Mouse (Mus musculus) embryonic facial prominence, embryonic 15.5 days (tissue): Measurements from ENCODE around the gene Myo1a. TPM values are rescaled to one million over a fixed set of nuclear protein-coding genes. Genes with fewer than 3 reads are reported as not detected.
"Not testable (repeated sequence)": the region's sequence is repeated elsewhere in the genome, so short reads cannot be mapped to it uniquely, and the experiment has no call there.

Experiments
- ATAC-seq: fragments of 200-750 bp; cut with Nextera tagmentation; 2 replicates; pipeline ENCODE4 v1.8.0; 2017; ENCODE audit warnings: low read depth, moderate TSS enrichment; ENCODE audit not compliant: insufficient number of reproducible peaks, low FRiP score, low TSS enrichment
- H3K27ac ChIP-seq: fragments of 300-500 bp; sonication (generic); replicated peaks from 2 replicates; pipeline ENCODE4 v1.5.1; 2015; ENCODE audit warnings: mild to moderate bottlenecking, inconsistent platforms
- H3K27me3 ChIP-seq: fragments of 300-500 bp; sonication (generic); 2 replicates; pipeline ENCODE4 v1.6.1; 2015; ENCODE audit warnings: inconsistent platforms
- H3K36me3 ChIP-seq: fragments of 300-500 bp; sonication (generic); 2 replicates; pipeline ENCODE4 v1.6.1; 2015; ENCODE audit warnings: mild to moderate bottlenecking, inconsistent platforms
- H3K4me1 ChIP-seq: fragments of 300-500 bp; sonication (generic); 2 replicates; pipeline ENCODE4 v1.6.1; 2015; ENCODE audit warnings: inconsistent platforms
- H3K4me2 ChIP-seq: fragments of 300-500 bp; sonication (generic); replicated peaks from 2 replicates; pipeline ENCODE4 v1.6.1; 2015; ENCODE audit warnings: mild to moderate bottlenecking, inconsistent platforms
- H3K4me3 ChIP-seq: fragments of 300-500 bp; sonication (generic); replicated peaks from 2 replicates; pipeline ENCODE4 v1.5.1; 2015; ENCODE audit warnings: mild to moderate bottlenecking, inconsistent platforms
- H3K9ac ChIP-seq: fragments of 300-500 bp; sonication (generic); 2 replicates; pipeline ENCODE4 v1.6.1; 2015; ENCODE audit warnings: inconsistent platforms
- H3K9me3 ChIP-seq: fragments of 300-500 bp; sonication (generic); replicated peaks from 2 replicates; pipeline ENCODE4 v1.6.1; 2016; ENCODE audit warnings: inconsistent platforms
- WGBS: fragments of 180-500 bp; shearing (Covaris S2); methylation state at CpG from one replicate; pipeline ENCODE4 v1.1.7; 2015; 5-methylcytosine and 5-hydroxymethylcytosine counted together
- polyA plus RNA-seq: library from polyadenylated mRNA; unstranded; fragments of >200 nt; fragmentation: Nextera tagmentation; extraction: Ambion mirVana; gene quantifications from 2 replicates; pipeline ENCODE4 v1.2.1, GENCODE M21; 2015

Myo1a gene
- polyA plus RNA-seq, 1 experiment from 2014 or later, result 0.57 TPM

DNA sequence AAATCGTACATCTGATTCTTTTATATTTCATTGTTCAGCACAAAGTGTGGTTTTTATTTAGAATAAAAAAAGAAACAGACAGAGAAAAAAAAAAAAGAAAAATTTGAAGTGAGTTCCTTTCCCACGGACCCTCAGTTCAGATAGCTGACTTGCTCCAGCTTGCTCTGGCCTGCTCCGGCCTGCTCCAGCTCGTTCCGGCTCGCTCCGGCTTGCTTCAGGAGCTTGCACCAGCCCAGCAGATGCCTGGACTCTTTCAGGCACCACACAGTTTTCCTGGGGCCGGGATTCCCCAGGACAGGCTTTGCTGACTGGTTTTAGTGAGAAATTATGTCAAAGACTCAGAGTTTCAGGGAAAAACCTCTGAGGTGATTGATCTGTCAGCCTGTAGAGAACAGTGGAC is 42.3 kb downstream of the Myo1a start:
- no peak overlapping the region for H3K9ac ChIP-seq
- no peak overlapping the region for H3K4me2 ChIP-seq
- no peak overlapping the region for H3K27ac ChIP-seq
- H3K4me1 ChIP-seq, result peaks cover 14% of the 10 kb centered on the region
- H3K9me3 ChIP-seq, result no peaks in the 10 kb centered on the region
- WGBS, result 71% methylated on average over 8 of the region's 8 CpGs
- H3K27me3 ChIP-seq, result no peaks in the 10 kb centered on the region
- no peak overlapping the region for H3K4me3 ChIP-seq
- peaks cover 50% of the 10 kb centered on the region for H3K36me3 ChIP-seq
- no peak for ATAC-seq

DNA sequence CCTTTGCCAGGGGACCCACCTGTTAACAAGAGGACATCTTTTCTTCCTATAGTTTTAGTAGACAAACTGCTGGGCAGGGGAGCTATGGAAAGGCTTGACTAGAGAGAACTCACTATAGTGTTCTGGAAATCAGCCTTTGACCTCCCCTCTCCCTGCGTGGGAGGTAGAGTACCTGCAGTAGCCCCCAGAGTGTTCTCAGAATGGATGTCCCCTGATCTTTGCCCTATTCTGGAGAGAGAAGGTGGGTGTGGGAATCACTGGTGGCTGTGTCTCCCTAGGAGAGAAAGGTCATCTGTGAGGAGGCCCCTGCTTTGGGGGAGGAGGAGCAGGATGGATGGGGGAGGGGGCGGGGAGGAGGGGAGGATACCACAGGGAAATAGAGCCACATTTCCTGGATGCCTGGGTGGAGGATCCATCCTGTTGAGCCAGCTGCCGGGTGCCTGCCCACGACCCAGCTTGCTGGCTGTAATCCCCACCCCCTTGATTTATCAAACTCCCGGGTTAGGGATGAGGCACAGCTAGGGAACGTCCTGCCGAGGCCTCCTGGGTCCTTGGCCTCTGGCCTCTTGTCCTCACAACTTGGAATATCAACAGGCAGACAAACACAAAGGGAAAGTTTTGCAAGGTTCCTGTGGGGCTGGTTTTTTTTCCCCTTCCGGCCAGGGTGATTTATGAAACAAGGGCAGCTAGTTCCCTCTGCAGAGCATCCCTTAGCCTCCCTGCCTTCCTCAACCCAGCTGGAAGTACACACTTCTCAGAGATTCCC is 44.1 kb downstream of the Myo1a start:
- 0 out of 2 replicates have a peak overlapping the region, but pooled peaks have one; percentile 26 for H3K4me2 ChIP-seq

DNA sequence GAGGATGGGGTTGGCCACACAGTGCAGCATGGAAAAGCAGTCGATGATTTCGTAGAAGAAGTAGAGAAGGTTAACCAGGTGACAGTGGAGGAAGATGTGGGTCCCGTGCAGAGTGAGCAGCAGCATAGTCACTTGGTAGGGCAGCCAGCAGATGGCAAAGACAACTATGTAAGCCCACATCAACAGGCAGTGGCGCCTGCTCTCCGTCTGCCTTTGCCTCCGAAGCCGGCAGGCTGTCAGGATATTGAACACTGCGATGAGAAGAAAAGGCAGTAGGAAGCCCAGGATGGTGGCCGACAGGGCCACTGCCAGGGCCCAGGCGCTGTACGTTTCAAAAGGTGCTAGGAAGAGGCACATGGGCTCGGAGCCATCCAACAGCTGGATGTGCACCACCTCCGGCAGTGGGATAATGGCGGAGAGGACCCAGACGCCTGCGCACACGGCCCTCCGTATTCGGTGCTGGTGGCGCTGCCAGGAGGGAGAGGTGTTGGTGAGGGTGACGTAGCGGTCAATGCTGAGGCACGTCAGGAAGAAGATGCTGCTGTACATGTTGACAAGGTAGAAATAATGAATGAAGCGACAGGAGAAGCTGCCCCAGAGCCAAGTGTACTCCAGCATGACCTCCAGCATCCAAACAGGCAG is 45.3 kb downstream of the Myo1a start:
- H3K36me3 ChIP-seq, result peaks cover 22% of the 10 kb centered on the region
- 56% methylated on average over 24 of the region's 24 CpGs for WGBS
- H3K4me3 ChIP-seq, result peak overlapping the region; percentile 7; the same call in 1 of the 2 replicates
- H3K4me2 ChIP-seq, result peak overlapping the region; percentile 26
- H3K27ac ChIP-seq, result no peak overlapping the region
- no peaks in the 10 kb centered on the region for H3K9me3 ChIP-seq
- peaks cover 9% of the 10 kb centered on the region for H3K4me1 ChIP-seq
- no peak overlapping the region for H3K9ac ChIP-seq
- no peaks in the 10 kb centered on the region for H3K27me3 ChIP-seq
- no peak for ATAC-seq

More for the DNA sequence above, 44.1 kb downstream of the Myo1a start:
- H3K27ac ChIP-seq, result no peak overlapping the region
- H3K9ac ChIP-seq, result no peak overlapping the region
- H3K9me3 ChIP-seq, result no peaks in the 10 kb centered on the region
- WGBS, result 18% methylated on average over 7 of the region's 8 CpGs
- no peak for ATAC-seq
- no peaks in the 10 kb centered on the region for H3K27me3 ChIP-seq
- peaks cover 33% of the 10 kb centered on the region for H3K36me3 ChIP-seq
- H3K4me3 ChIP-seq, result no peak overlapping the region
- peaks cover 14% of the 10 kb centered on the region for H3K4me1 ChIP-seq

DNA sequence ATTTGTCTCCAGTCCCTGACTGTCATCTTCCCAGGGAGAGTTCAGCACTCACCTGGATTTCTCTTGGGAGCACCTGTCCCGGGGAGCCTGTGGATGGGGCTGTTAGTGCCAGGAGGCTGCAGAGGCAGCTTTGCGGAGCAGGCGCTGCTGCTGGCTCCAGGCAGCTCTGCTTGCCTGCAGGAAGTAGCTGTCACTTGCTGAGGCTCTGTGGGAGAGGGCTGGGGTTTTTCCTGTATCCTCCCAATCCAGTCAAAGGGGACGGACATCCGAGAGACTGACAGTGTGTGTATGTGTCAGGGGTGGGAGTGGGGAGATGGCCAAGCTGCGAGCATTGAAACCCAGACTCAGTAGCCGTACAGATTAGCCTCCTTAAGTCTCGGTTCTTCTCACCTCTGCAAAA is 46.6 kb downstream of the Myo1a start, which contains the start of gene Gpr182:
Gene Gpr182 (minus strand): TSS at position 185 of the 400 bp plus-strand sequence.
- Histone ChIP-seq H3K9ac (no peak within 1 kb of the TSS), H3K4me3 (no peak within 1 kb of the TSS), H3K9me3 (no peaks in the 10 kb centered on the region), H3K27me3 (no peaks in the 10 kb centered on the region), H3K4me1 (peaks cover 9% of the 10 kb centered on the region), H3K4me2 (no peak within 1 kb of the TSS), H3K27ac (no peak within 1 kb of the TSS), H3K36me3 (peaks cover 13% of the 10 kb centered on the region)
- no peak for ATAC-seq
- WGBS, result 50% methylated on average over 8 of the region's 8 CpGs

DNA sequence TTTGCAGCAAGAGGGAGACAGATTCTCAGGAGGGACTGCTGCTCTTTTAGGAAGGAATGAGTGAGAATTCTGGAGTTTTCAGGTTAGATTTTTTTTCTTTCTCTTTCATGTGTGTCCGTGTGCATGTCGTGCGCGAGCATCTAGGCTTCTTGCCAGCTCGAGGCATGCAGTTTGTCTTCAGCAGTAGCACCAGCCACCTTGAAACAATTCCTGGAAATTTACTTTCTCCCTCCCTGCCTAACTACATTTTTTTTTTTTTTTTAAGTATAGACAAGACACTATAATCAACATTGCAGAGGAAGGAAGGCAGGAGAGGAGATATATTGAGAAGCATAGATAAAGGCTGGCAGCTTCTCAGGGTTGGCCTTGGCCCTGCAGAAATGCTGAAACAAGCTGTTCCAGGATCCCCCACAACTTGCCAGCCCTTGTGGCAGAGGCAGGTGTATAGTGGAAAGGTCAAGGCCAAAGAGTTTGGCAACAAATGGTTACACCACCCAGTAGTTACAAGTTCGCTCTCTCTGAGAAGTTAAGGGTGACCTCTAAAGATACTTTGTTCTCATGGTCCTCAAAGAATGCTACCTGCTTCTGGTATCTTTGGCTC is 49.7 kb downstream of the Myo1a start:
- Histone ChIP-seq H3K4me1 (no peaks in the 10 kb centered on the region), H3K4me2 (no peak overlapping the region), H3K36me3 (no peaks in the 10 kb centered on the region), H3K27me3 (no peaks in the 10 kb centered on the region), H3K27ac (no peak overlapping the region), H3K9ac (no peak overlapping the region), H3K4me3 (no peak overlapping the region), H3K9me3 (no peaks in the 10 kb centered on the region)
- ATAC-seq, result no peak
- 41% methylated on average over 6 of the region's 6 CpGs for WGBS

DNA sequence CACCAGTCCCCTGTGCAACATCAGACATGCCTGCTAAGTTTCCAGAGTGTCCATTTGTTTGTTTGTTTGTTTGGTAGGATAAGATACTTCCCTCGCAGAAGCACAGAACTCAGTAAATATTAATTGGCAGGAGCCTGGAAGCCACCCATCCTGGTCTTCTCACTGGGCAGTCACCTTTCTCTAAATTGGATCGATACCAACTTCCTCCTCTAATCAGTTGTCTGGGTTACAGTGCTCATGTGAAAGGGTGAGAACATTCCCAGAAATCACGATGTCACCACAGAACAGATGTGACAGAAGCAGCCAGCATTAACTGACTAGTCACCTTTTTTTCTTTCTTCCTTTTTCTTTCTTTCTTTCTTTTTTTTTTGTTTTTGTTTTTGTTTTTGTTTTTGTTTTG is 50.3 kb downstream of the Myo1a start:
- Histone ChIP-seq H3K36me3 (no peaks in the 10 kb centered on the region), H3K4me1 (no peaks in the 10 kb centered on the region), H3K4me3 (no peak overlapping the region), H3K9ac (no peak overlapping the region), H3K9me3 (no peaks in the 10 kb centered on the region), H3K27ac (no peak overlapping the region), H3K27me3 (no peaks in the 10 kb centered on the region), H3K4me2 (no peak overlapping the region)
- no peak for ATAC-seq
- 72% methylated on average over 3 of the region's 3 CpGs for WGBS

DNA sequence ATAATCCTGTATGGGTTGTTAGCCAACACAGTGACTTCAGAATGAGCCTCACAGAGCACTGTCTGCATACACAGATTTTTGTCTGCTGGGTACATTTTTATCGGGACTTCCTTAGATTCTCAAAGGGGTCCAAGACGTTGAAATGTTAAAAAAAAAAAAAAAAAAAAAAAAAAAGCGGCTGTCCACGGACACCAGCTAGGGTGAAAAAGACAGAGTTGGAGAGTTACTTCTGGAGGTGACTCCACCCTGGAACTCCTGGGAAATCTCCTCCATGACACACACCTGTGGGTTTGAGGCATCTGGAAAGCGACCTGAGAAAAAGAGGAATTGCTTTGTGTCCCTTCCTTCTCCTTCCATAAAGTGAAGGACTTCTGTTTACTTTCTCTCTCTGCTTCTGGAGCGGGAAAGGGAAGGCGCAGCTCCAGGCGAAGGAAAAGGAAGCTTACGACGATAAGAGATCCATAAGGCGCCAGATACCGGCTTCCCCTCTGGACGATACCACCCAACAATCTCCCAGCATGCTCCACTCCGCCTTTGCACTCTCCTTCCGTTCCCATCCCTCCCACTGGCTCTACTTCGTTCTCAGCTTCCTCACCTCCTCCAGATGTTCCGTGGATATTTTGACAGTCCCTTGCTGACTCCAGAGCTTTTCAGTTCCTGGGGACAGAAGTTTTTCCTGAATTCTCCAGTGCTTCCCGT is 50.9 kb downstream of the Myo1a start:
- WGBS, result 41% methylated on average over 18 of the region's 18 CpGs
- Histone ChIP-seq H3K4me1 (no peaks in the 10 kb centered on the region), H3K27me3 (no peaks in the 10 kb centered on the region), H3K4me3 (peak overlapping the region; percentile 11; the same call in 1 of the 2 replicates), H3K36me3 (no peaks in the 10 kb centered on the region), H3K4me2 (peak overlapping the region; percentile 35), H3K9me3 (no peaks in the 10 kb centered on the region), H3K9ac (no peak overlapping the region), H3K27ac (no peak overlapping the region)
- no peak for ATAC-seq

DNA sequence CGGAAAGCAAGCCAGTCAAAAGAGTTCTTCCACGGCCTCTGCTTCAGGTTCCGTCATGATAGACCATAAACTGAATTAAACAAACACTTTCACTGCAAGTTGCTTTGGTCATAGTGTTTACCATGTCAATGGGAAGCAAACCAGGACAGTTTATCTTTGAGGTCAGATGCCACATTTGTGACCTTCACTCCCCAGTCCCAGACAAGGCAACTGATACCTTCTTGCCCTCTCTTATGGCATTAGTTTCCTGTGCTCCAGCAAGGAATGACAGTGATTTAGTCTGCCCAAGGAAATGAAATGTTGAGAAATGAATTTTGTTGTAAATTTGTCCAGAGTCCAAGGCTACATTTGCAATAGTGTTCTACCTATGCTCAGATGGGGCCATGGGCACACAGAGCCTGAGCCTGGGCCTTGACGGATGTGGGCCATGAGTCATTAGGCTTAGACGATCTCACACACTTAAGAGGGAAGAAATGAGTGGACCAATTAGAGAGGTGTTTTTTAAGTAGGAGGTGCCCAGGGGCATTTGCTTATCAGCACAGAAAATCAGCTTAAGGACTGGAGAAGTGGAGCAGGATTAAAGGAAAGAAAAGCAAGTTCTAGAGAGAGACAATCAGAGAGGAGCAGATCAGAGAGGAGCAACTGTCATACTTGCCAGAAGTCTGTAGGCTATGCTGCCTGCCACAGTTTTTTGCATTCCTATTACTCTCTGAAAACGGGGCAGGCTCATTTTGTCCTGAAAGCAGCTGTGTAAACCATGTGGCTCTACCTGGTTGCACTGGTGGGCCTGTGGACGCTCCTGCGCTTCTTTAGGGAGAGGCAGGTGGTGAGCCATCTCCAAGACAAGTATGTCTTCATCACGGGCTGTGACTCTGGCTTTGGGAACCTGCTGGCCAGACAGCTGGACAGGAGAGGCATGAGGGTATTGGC is 54.5 kb downstream of the Myo1a start, which contains the start of the genes Rdh1 and Rdh16f1:
Gene Rdh1 (plus strand): TSS at position 541 of the 930 bp plus-strand sequence.
Gene Rdh16f1 (plus strand): TSS at position 607 of the 930 bp plus-strand sequence.
- no peak within 1 kb of the TSS for H3K4me3 ChIP-seq
- 65% methylated on average over 9 of the region's 9 CpGs for WGBS
- H3K4me2 ChIP-seq, result no peak within 1 kb of the TSS
- ATAC-seq, result no peak
- no peak within 1 kb of the TSS for H3K27ac ChIP-seq
- no peaks in the 10 kb centered on the region for H3K36me3 ChIP-seq
- H3K4me1 ChIP-seq, result no peaks in the 10 kb centered on the region
- H3K9me3 ChIP-seq, result no peaks in the 10 kb centered on the region
- no peak within 1 kb of the TSS for H3K9ac ChIP-seq
- H3K27me3 ChIP-seq, result no peaks in the 10 kb centered on the region

DNA sequence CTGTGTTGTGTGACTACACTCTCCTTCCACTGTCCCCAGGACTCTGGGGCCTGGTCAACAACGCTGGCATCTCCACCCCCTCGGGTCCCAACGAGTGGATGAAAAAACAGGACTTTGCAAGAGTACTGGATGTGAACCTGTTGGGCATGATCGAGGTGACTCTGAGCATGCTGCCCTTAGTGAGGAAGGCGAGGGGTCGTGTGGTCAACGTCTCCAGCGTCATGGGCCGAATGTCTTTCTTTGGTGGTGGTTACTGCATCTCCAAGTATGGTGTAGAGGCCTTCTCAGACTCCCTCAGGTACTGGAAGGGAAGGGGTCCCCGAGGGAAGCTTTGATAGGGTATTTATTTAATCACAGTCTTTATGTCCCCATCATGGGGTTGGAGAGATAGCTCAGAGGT is 58.0 kb downstream of the Myo1a start:
- H3K4me2 ChIP-seq, H3K4me3 ChIP-seq, H3K9me3 ChIP-seq, H3K27me3 ChIP-seq, H3K36me3 ChIP-seq, ATAC-seq, H3K27ac ChIP-seq, H3K9ac ChIP-seq, H3K4me1 ChIP-seq: not testable (repeated sequence)
- WGBS, result 81% methylated on average over 10 of the region's 10 CpGs

DNA sequence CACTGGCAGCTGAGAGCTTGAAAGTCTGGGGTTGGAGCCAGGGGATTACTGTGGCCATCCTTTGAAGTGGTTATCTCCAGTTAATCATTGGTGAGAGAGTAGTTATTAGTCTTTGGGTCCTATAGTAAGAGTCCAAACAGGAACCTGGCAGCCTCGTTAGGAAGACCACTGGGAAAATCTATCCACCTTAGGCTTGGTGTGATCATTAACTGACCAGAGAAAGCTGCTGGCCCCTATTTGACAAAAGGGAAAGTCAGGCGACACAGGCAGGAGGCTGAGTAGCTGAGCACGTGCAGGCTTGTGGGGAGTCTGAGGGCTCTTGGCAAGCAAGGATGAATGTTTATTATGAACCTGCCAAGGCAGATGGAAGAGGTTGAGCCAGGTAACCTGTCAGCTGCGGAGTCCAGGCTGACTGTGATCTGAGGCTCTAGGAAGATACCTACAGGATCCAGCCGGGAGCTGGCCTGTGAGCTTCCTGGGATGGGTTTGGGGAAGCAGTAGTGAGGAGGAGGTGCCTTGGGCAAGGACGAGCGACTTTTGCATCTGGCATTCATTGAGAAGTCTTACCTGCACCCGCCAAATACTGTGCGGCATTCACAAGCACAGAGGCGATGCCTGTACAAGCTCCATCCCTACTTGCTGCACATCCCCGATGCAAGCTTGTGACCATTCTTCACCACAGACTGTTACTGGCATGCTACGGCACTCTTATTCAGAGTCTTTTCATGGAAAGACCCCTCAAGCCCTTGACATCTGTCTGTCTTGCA is 59.1 kb downstream of the Myo1a start:
- no peaks in the 10 kb centered on the region for H3K36me3 ChIP-seq
- no peak overlapping the region for H3K4me3 ChIP-seq
- WGBS, result 46% methylated on average over 12 of the region's 12 CpGs
- no peaks in the 10 kb centered on the region for H3K9me3 ChIP-seq
- H3K4me1 ChIP-seq, result no peaks in the 10 kb centered on the region
- H3K27me3 ChIP-seq, result no peaks in the 10 kb centered on the region
- H3K27ac ChIP-seq, result no peak overlapping the region
- no peak overlapping the region for H3K9ac ChIP-seq
- ATAC-seq, result no peak
- H3K4me2 ChIP-seq, result no peak overlapping the region
